Mouse (Mus musculus) c-Kit-positive CD71-positive TER-119-negative erythroid progenitor cells, embryonic 14.5 days (primary cell): ENCODE results near the gene Slc25a5.

Experiments
- DNase-seq: peaks from one replicate; pipeline ENCODE4 v3.0.0-alpha.2; 2013; ENCODE audit warnings: low read depth

Gene Slc25a5

DNA sequence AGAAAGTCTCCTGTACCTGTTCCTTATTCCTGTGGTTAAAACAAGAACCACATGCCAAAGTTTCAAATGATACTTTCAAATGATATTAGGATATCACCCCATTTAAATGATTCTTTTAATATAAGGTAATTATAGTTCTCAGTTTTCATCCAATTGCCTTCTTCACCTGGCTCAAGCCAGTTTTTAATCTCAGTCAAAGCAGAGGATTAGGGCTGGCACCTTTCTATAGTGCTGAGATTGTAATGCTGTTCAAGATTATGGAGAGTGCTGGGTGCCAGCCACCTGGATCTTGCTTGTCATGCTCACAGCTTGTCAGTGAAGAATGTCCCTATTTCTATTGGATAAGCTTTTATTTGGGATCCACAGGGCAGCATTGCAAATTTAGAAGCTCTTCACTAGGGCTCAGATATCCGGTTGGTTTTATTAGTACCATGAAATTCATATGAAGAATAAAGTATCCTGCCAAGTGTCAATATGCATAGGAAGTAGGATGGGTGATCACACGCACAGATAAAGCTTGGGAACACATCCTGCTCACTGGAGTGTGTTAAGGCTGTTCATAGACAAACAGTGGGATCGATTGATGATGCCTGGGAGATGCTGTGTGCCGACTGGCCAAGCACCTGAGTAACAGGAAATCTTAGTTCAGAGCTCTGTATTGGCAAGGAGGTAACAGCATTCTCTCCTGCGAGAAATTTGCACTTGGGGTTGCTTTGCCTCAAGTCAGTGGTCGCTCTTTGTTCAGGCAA, 3.9 kb downstream of the Slc25a5 start:
- DNase-seq = no peak

DNA sequence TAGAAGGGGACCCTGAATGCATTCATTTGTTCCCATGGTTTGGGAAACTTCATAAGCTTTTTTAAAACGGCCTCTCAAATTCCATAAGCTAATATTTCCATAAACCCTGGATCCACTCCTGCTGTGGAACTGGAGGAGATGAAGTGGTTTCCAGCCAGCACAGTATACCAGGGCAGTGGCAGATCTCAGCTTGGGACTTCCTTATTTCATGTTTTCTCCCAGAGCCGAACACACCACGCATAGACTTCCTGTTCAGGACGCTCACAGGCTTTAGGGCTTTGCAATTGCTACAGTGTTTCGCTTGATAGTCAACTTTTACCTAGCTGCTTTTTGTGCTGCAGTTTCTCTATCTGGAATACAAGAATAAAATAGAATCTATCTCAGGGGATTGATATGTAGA, 7.7 kb downstream of the Slc25a5 start:
- DNase-seq = no peak

DNA sequence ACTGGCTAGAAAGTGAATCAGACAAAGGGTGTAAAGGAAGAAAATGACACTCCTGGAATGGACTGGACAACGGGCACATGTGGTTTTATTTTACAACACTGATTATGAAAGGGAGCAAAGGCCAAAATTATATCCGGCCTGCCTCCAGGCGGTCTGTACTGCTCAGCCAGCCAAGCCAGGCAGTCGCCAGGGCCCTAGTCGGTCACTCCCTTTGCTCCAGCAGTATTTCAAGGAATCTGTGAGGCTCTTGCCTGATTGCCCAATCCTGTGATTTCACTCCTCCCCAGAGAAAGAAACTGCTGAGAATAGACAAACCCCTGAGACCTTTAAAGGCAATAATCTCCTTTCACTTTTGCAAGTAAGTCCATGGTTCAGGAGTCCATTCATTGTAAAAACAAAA, 8.7 kb downstream of the Slc25a5 start:
- DNase-seq = no peak

DNA sequence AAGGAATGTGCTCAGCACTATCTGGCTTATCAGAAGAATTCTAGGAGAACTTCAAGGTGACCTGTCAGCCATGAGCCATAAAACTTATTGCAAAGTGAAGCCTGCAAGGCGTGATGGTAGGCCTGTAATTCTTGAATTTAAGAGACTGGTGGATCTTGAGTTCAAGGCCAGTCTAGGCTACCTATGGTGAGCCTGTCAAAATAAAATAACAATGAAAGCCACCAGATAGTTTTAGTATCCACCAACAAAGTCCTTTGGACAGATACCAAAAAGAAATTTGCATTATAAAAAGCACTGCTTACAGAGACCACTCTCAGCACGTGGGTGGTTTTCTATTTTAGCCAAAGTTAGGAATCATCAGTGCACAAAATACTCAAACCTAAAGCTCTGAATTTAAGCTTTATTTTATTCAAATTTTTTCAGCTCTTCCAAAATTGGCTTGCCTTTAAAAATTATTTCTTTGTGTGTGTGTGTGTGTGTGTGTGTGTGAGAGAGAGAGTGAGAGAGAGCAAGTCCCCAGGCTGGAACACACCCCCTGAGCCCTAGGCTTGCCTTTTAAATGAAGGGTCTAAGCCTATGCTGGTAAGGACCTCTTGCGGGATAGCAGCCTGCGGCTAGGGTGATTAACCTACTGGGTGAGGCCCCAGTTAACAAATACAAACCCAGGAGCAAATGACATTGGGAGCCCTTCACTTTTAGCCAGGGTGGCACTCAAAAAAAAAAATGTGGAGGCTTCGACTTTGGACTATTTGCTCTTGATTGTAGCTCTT, 10.2 kb downstream of the Slc25a5 start:
- DNase-seq = no peak

DNA sequence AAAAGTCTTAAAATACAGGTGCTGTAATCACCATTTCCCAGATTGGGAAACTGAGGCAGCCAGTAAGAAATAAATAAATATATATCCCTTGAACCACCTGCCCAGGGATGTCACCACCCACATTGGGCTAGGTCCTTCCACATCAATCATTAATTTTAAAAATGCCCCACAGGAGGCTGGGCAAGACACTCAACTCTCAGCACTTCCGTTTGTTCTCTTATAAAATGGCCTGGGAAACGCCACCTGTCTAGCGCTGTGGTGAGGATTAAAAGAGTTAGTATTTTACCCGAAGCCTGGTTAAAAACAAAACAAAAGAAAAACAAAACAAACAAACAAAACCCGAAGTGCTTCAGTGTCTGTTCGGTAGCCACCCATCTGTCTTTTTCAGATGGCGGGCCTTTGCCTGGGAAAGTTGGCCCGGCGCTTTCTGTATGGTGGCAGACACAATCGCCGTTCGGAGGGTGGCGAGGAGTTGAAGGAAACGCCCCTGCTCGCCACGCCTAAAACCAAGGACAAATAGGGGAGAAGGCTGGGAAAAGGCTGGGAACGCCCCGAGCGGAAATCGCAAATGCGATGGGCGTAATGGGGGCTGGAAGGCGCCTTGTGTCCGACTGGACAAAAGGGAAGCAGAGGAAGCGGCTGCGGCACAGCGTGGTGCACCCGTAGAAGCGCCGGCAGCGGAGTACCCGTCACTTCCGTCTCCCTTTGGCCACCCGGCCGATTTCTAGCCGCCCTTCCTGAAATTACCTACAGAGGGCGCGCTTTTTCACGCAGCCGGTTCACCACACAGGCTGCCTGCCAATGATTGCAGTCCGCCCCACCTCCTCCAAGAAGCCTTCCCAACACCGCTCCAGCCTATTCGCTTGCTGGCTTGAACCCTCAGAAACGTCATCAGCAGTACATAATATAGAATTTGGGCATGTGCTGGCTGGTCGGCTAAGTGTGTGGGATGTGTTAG, 12.2 kb downstream of the Slc25a5 start:
- peak; percentile 81 for DNase-seq

DNA sequence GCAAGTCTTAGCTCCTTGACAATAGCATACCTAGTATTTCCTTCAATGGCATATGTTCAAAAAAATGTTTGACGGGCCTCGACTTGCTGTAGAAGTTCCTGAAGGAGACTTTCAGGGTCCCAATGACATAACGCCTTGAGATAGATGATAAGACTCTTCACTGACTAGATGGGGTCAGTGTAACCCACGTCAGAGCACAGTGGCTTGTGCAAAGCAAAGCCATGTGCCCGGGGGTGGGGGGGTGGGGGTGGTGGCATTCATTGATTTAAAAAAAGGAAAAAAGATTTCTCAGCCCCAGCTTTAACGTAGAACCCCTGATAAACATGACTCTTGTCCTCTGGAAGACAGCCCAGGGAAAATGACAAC, 12.8 kb downstream of the Slc25a5 start:
- no peak for DNase-seq

DNA sequence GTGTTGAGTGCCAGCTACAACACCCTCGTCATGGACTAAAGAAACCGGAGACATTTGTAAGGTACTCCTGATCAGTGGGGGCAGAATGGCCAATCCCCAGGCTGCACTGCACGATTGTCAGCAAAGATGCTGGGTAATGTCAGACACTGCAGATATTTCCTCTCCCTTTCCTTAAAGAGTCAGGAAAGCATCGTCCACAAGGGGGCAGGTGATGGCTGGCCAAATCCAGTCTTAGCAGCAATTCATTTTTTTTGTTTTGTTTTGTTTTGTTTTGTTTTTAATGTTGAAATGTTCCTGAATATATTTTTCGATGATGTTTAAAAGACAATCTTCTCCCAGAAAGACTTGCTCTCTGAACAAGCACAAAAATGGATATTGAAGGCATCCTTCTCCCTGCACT, 15.9 kb downstream of the Slc25a5 start:
- no peak for DNase-seq

DNA sequence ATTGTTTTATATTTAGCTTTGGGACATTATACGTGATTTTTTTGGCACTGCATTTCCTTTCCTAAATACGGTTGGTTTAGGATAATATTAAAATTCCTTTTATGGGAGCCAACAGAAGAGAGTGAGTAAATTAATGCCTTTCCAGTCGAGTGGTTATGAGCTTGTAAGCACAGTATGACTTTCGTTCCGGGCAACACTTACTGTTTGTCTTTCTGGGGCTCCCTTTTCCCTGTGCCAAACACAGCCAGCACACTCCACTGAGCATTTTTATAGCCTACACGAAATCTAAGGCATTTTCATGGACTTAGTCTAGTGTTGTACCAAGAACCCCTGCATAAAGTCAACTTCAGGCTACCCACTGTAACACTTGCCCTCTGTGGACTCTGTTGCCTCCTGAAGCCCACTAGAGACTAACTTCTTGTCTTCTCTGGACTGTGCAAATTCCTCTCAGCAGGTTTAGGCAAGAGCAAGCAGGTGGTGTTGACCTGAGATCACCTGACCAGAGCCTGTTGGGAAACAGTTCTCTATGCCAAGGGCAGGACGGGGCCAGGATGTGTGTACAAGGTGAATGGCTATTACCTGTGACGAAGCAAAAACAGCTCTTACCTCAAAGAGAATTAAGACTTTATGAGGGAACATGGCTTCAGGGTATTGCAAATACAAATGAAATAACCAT, 18.8 kb downstream of the Slc25a5 start:
- no peak for DNase-seq

DNA sequence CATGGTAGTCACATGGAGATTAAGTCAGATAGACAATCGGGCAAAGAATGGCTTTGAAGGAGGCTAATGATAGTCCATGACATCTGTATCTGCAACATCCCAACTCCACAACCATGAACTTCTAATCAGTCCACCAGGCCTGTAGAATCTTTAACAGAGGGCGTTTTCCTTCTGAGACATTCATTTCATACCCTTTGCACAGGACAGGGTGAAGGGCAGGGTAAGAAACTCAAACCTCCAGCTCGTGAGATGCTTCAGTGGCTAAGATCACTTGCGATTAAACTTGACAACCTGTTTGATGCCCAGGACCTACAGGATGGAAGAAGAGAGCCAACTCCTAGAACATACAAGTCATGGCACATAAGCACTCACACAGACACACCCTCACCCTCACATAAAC, 19.6 kb downstream of the Slc25a5 start:
- no peak for DNase-seq

DNA sequence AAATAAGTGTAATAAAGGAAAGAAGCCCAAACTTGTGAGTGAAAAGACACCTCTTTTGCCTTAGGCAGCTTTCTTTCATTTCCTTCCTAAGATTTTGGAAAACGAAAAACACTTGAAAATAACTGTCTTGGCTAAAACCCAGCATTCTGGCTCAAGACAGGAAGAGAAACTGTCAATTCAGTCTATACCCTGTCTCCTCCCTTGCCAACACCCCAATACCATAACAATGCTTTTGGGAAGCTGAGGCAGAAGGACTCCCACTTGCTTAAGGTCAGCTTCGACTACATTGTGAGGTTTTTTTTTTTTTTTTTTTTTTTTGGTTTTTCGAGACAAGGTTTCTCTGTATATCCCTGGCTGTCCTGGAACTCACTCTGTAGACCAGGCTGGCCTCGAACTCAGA, 20.0 kb downstream of the Slc25a5 start:
- DNase-seq = no peak

DNA sequence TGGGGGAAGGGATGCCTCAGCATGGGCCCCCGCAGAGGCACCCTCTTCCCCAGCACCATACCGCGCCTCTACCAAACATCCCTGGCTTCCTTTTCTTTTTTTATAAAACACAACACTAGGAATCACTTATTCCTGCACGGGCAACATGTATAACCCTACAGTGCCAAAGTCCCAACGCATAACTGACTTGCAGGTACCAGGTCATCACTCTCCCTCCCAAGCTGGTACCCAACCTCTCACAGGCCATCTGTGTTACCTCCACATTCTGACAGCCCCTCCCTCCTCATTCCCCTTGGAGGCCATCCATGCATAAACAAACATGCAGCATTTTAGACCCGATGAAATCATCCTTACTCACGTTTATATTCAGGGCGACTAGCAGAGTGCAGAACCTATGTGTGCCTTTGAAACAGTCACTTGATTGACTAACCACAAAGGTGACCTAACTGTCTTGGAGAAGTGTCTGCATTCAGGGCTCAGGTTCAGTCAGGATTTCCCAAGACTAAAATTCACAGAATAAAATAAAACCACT, 21.0 kb downstream of the Slc25a5 start:
- DNase-seq = no peak

DNA sequence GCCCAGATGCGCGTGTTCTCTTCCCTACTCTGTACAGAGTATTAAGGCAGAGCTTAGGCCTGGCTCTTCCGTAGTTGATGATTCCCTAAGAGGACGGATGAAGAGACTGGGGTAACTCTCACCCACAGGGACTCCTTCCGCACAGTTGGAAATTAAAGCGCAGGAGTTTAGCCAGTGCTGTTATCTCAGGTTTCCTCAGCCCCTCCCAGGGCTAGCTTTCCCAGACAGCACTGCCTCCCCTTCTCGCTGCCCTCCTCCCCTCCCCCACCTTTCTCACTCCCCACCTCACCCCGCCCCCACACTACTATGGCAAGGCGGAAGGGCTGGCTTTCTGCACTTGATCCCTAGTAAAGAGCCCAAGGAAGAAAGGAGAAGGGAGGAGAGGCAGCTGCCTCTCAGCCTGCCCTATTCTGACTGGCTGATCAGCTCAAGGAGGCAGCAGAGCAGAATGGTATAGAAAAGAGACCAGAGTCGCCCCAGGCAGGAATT, 21.5 kb downstream of the Slc25a5 start:
- no peak for DNase-seq

DNA sequence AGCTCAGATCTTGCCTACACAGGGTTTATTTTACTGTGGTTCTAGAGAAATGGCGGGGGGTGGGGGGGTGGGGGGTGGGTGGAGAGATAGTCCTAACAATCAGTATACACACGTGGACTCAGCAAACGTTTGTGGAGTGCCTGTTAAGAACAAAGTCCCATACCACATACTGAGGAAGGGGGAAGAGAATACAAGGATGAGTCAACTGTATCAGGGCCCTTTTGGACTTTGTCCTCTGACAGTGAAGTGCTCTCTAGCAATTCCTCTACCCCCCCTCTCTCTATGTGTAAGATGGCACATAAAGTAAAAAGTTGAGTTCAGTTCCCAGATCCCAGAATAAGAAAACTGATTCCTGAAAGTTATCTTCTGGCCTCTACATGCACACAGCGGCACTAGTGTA, 24.1 kb downstream of the Slc25a5 start:
- DNase-seq = no peak

DNA sequence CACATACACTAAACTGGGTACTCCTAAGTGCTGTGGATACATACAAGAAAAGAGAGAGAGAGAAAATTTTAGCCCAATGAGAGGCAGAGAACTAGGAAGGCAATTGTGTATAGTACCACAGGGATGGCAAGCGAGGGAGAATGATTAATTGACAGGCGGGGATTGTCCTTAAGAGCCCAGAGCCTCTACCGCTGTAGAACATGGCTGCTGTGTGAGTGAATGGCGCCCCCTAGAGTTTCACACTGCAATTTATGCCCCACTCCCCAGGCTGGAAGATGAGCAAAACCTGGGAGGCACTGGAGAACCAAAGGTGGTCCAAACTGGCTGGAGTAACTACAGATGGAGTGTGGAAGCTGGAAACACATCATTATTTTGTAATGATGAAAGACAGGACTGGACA, 24.8 kb downstream of the Slc25a5 start:
- DNase-seq = peak; percentile 44

DNA sequence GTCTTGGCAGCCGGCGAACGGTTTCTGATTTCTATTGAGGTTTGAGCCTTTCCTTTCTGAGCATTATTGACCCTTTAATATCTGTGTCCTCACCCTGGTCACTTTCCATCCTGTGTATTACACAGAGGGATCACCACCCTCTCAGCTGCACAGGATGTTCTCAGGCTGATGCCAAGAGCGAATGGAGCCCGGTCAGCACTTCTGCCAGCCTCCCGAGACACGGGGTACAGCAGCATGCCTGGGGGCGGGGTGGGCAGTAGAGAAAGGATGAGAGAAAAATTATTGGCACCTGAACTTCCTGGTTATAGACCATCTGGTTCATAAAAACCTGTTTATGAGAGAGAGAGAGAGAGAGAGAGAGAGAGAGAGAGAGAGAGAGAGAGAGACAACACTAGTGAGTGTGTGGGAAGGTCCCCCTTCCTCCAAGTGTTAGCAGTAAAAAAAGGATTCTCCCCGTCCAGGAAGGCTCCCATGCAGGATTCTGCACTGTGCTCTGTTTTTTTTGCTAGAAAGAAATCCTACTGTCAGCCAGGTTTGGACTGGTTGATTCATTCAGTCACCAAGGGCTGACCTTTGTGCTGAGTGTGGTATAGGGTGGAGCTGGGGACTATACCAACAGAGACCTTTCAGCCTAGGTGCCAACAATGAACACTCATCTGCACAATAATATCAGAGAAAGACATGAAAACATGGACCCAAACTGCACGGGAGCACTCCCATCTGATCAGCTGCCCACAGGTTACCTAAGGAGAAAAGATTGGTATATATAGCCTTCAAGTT, 28.7 kb downstream of the Slc25a5 start:
- no peak for DNase-seq

DNA sequence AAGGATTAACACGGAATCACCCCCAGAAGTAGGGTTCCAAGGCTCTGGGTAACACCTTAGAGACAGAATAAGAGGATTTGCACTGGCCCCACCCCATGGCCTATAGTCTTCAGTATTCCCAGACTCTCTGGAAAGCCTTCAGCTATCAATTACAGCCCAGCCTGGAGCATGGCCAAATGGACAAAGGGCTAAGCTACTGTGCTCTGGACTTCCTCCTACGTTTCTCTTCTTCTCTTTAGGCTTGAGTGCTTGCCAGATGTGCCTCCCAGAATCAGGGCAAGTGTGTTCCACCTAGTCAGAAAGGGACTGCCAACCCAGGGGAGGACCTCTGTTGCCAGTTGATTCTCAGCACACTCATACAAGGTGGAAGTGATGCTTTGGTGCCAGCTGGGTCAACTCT, 29.6 kb downstream of the Slc25a5 start:
- no peak for DNase-seq

DNA sequence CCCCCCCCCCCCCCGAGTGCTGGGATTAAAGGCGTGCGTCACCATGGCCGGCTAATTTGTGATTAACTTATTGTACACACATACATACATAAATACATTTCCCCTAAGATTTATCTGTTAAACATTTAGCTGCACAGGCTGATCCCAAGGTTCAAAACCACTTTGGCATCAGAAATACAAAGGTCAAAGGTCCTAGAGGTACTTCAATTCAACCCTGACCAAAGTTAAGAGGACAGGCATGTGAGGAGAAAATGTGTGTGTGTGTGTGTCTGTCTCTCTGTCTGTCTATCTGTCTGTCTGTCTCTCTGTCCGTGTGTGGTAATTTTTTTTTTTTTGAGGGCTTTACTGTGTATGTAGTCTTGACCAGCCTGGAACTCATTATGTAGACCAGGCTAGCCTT, 31.4 kb downstream of the Slc25a5 start:
- no peak for DNase-seq

DNA sequence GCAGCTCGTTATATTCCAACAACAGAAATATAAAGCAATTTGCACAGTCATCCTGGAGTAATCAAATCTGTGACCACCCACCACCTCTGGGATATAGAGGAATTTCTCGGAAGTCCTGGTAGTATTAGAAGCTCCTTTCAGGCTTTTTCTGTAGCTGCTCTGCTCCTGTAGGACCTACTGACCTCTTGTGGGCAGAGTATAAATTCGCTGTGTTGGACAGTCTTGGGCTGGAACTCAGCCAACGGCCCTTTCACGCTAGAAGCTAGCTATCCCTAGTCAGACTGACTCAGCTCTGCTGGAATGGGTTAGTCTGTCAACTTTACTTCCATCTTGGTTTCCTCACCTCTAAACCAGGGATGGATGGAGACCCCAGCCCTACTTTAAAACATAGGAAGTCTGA, 34.8 kb downstream of the Slc25a5 start:
- no peak for DNase-seq

DNA sequence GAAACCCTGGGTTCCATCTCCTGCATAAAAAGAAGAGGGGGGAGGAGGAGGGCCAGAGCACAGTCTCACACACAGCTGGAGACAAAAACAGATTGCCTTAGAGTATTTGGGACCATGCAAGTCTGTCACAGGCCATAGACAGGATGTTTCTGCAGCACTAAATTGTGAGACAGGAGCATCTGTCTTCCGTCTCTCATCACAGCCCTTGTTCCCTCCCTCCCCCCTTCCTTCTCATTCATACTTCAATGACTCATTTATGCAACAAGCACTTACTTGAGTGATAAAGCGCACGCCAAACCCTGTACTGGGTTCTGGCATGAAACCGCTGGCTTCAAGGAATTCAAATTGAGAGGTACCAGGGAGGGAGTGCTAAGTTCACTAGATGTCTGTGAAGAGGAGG, 36.2 kb downstream of the Slc25a5 start:
- no peak for DNase-seq

DNA sequence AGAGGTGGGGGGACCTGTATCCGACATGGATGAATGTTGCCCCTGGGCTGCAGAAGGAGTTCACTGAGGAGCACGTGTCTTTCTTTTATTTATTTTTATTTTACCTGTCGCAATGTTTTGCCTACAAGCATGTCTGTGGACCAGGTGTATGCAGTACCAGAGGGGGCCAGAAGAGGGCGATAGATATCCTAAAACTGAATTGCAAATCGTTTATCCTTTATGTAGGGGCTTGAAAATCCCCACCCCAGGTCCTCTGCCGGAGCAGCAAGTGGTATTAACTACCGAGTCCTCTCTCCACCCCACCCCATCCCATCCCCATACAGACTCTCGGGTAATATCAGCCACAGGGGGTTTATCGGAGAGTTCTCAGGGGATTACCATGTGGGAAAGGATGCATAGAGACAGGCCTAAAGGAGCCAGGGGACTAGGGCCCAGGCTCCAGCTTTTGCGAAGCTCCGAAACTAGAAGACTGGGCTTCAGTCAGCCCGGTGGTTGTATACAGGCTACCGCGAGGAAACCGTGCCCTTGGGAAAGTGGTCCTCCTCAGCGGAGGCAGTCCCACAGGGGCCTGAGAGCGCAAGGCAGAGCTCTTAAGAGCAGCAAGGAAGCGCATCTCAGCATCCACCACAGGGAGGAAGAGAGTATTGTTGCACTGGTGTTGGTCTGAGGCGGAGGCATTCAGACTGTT, 38.1 kb downstream of the Slc25a5 start:
- peak; percentile 53 for DNase-seq
